Mouse (Mus musculus) limb, embryonic 13.5 days (tissue): ENCODE data around the gene Ddx1. TPM values are rescaled to one million over a fixed set of nuclear protein-coding genes. Genes with fewer than 3 reads are reported as not detected.
A peak's percentile ranks its signal among the peaks of the same experiment; 100 is the strongest.
"Not testable (repeated sequence)": the region's sequence is repeated elsewhere in the genome, so short reads cannot be mapped to it uniquely, and the experiment has no call there.

Experiments used
- ATAC-seq: fragments of 200-750 bp; cut with Nextera tagmentation; 2 replicates; pipeline ENCODE4 v1.8.0; 2017; ENCODE audit warnings: low read depth, moderate number of reproducible peaks, moderate TSS enrichment; ENCODE audit not compliant: low FRiP score
- H3K27ac ChIP-seq: fragments of 300-500 bp; sonication (generic); 2 replicates; pipeline ENCODE4 v1.5.1; 2015; ENCODE audit warnings: inconsistent platforms, mild to moderate bottlenecking, moderate library complexity
- H3K27me3 ChIP-seq: fragments of 300-500 bp; sonication (generic); 2 replicates; pipeline ENCODE4 v1.6.1; 2015; ENCODE audit warnings: mild to moderate bottlenecking, inconsistent platforms
- H3K36me3 ChIP-seq: fragments of 300-500 bp; sonication (generic); 2 replicates; pipeline ENCODE4 v1.6.1; 2015; ENCODE audit warnings: inconsistent platforms, mild to moderate bottlenecking, moderate library complexity
- H3K4me1 ChIP-seq: fragments of 300-500 bp; sonication (generic); 2 replicates; pipeline ENCODE4 v1.6.1; 2015; ENCODE audit warnings: inconsistent platforms
- H3K4me2 ChIP-seq: fragments of 300-500 bp; sonication (generic); replicated peaks from 2 replicates; pipeline ENCODE4 v1.6.1; 2015; ENCODE audit warnings: inconsistent platforms, mild to moderate bottlenecking, moderate library complexity
- H3K4me3 ChIP-seq: fragments of 300-500 bp; sonication (generic); 2 replicates; pipeline ENCODE4 v1.5.1; 2015; ENCODE audit warnings: moderate library complexity, mild to moderate bottlenecking, inconsistent platforms
- H3K9ac ChIP-seq: fragments of 300-500 bp; sonication (generic); 2 replicates; pipeline ENCODE4 v1.6.1; 2015; ENCODE audit warnings: mild to moderate bottlenecking, inconsistent platforms
- H3K9me3 ChIP-seq: fragments of 300-500 bp; sonication (generic); 2 replicates; pipeline ENCODE4 v1.6.1; 2016; ENCODE audit warnings: inconsistent platforms
- WGBS: fragments of 180-500 bp; shearing (Covaris S2); methylation state at CpG from one replicate; pipeline ENCODE4 v1.1.7; 2015; 5-methylcytosine and 5-hydroxymethylcytosine counted together
- polyA plus RNA-seq: library from polyadenylated mRNA; unstranded; fragments of >200 nt; fragmentation: Nextera tagmentation; extraction: Ambion mirVana; gene quantifications from 2 replicates; pipeline ENCODE4 v1.2.1, GENCODE M21; 2015

The Ddx1 gene
- polyA plus RNA-seq, 1 experiment from 2014 or later: 153 TPM

- H3K4me3 ChIP-seq: no peak overlapping the region
- H3K9me3 ChIP-seq: peaks cover 4% of the 10 kb centered on the region; the same call in 1 of the 2 replicates
- 41% methylated on average over 13 of the region's 13 CpGs for WGBS
- ATAC-seq: no peak
- H3K4me1 ChIP-seq: peaks cover 7% of the 10 kb centered on the region
- H3K36me3 ChIP-seq: no peaks in the 10 kb centered on the region
- H3K27me3 ChIP-seq: peaks cover 8% of the 10 kb centered on the region
- no peak overlapping the region for H3K9ac ChIP-seq
- no peak overlapping the region for H3K4me2 ChIP-seq
- H3K27ac ChIP-seq: no peak overlapping the region; the same call in 1 of the 2 replicates
Observed at GRCm38 (mm10) chr12:13199338-13200301, 49.4 kb downstream of the Ddx1 start.

GRCm38 (mm10) chr12:13198157-13198556, 50.9 kb downstream of the Ddx1 start:
- H3K9ac ChIP-seq: no peak overlapping the region
- H3K27ac ChIP-seq: no peak overlapping the region
- no peak for ATAC-seq
- H3K27me3 ChIP-seq: peaks cover 8% of the 10 kb centered on the region
- H3K4me2 ChIP-seq: no peak overlapping the region
- peaks cover 7% of the 10 kb centered on the region for H3K4me1 ChIP-seq
- no peaks in the 10 kb centered on the region for H3K36me3 ChIP-seq
- no peak overlapping the region for H3K4me3 ChIP-seq
- 25% methylated on average over 3 of the region's 3 CpGs for WGBS
- no peaks in the 10 kb centered on the region for H3K9me3 ChIP-seq

GRCm38 (mm10) chr12:13196146-13196545, 52.9 kb downstream of the Ddx1 start:
- no peaks in the 10 kb centered on the region for H3K36me3 ChIP-seq

GRCm38 (mm10) chr12:13195506-13195905, 53.5 kb downstream of the Ddx1 start:
- Histone ChIP-seq H3K36me3 (no peaks in the 10 kb centered on the region), H3K4me2 (no peak overlapping the region), H3K4me3 (no peak overlapping the region), H3K27ac (no peak overlapping the region), H3K9ac (no peak overlapping the region), H3K4me1 (peaks cover 7% of the 10 kb centered on the region), H3K9me3 (no peaks in the 10 kb centered on the region), H3K27me3 (peaks cover 8% of the 10 kb centered on the region)
- no peak for ATAC-seq

More at GRCm38 (mm10) chr12:13196146-13196545, 52.9 kb downstream of the Ddx1 start:
- Histone ChIP-seq H3K27ac (no peak overlapping the region), H3K4me3 (no peak overlapping the region), H3K27me3 (peaks cover 8% of the 10 kb centered on the region), H3K4me1 (peaks cover 7% of the 10 kb centered on the region), H3K4me2 (no peak overlapping the region), H3K9me3 (no peaks in the 10 kb centered on the region), H3K9ac (no peak overlapping the region)
- no peak for ATAC-seq
- 57% methylated on average over 4 of the region's 4 CpGs for WGBS

- Histone ChIP-seq H3K27me3 (peaks cover 8% of the 10 kb centered on the region), H3K27ac (no peak overlapping the region), H3K36me3 (no peaks in the 10 kb centered on the region), H3K4me3 (no peak overlapping the region), H3K9me3 (no peaks in the 10 kb centered on the region), H3K4me1 (peaks cover 23% of the 10 kb centered on the region), H3K4me2 (no peak overlapping the region), H3K9ac (no peak overlapping the region)
- WGBS: 24% methylated on average over 11 of the region's 11 CpGs
- ATAC-seq: no peak
Observed at GRCm38 (mm10) chr12:13188059-13188700, 60.8 kb downstream of the Ddx1 start.

- ATAC-seq: no peak
- Histone ChIP-seq H3K36me3 (no peaks in the 10 kb centered on the region), H3K9ac (no peak overlapping the region), H3K4me3 (no peak overlapping the region), H3K9me3 (no peaks in the 10 kb centered on the region), H3K4me2 (no peak overlapping the region), H3K4me1 (peaks cover 43% of the 10 kb centered on the region), H3K27ac (no peak overlapping the region), H3K27me3 (peaks cover 17% of the 10 kb centered on the region)
- 79% methylated on average over 4 of the region's 4 CpGs for WGBS
Observed at GRCm38 (mm10) chr12:13186209-13186608, 62.8 kb downstream of the Ddx1 start.

GRCm38 (mm10) chr12:13184873-13185361, 64.1 kb downstream of the Ddx1 start:
- H3K4me1 ChIP-seq: peaks cover 56% of the 10 kb centered on the region
- peak; percentile 87 for ATAC-seq
- no peaks in the 10 kb centered on the region for H3K9me3 ChIP-seq
- H3K36me3 ChIP-seq: no peaks in the 10 kb centered on the region
- H3K27ac ChIP-seq: peak overlapping the region; percentile 74; the same call in 1 of the 2 replicates
- H3K4me2 ChIP-seq: peak overlapping the region; percentile 11; the same call in 1 of the 2 replicates
- peaks cover 17% of the 10 kb centered on the region for H3K27me3 ChIP-seq
- no peak overlapping the region for H3K9ac ChIP-seq
- no peak overlapping the region for H3K4me3 ChIP-seq
- WGBS: 13% methylated on average over 11 of the region's 11 CpGs

- Histone ChIP-seq H3K4me2 (peak overlapping the region; percentile 11; the same call in 1 of the 2 replicates), H3K27ac (0 out of 2 replicates have a peak overlapping the region, but pooled peaks have one; percentile 74), H3K27me3 (peaks cover 17% of the 10 kb centered on the region), H3K4me1 (peaks cover 56% of the 10 kb centered on the region)
- not testable (repeated sequence) for H3K9ac ChIP-seq, ATAC-seq, H3K9me3 ChIP-seq, H3K36me3 ChIP-seq, H3K4me3 ChIP-seq
- WGBS: 47% methylated on average over 4 of the region's 4 CpGs
Observed at GRCm38 (mm10) chr12:13184136-13184535, 64.9 kb downstream of the Ddx1 start.

GRCm38 (mm10) chr12:13182220-13182619, 66.8 kb downstream of the Ddx1 start:
- no peak overlapping the region for H3K9ac ChIP-seq
- no peaks in the 10 kb centered on the region for H3K9me3 ChIP-seq
- H3K27me3 ChIP-seq: peaks cover 17% of the 10 kb centered on the region
- WGBS: 56% methylated on average over 8 of the region's 8 CpGs
- no peak overlapping the region; the same call in 1 of the 2 replicates for H3K27ac ChIP-seq
- ATAC-seq: no peak; the same call in 1 of the 2 replicates
- H3K36me3 ChIP-seq: no peaks in the 10 kb centered on the region
- H3K4me2 ChIP-seq: no peak overlapping the region
- H3K4me1 ChIP-seq: peaks cover 56% of the 10 kb centered on the region
- H3K4me3 ChIP-seq: no peak overlapping the region

- Histone ChIP-seq H3K4me2 (no peak overlapping the region), H3K9ac (no peak overlapping the region), H3K36me3 (no peaks in the 10 kb centered on the region), H3K27me3 (peaks cover 16% of the 10 kb centered on the region), H3K27ac (peak overlapping the region; percentile 45; the same call in 1 of the 2 replicates), H3K4me1 (peaks cover 61% of the 10 kb centered on the region), H3K9me3 (no peaks in the 10 kb centered on the region), H3K4me3 (no peak overlapping the region)
- WGBS: 55% methylated on average over 6 of the region's 6 CpGs
- no peak; the same call in 1 of the 2 replicates for ATAC-seq
Observed at GRCm38 (mm10) chr12:13181721-13182120, 67.3 kb downstream of the Ddx1 start.

GRCm38 (mm10) chr12:13180715-13181335, 68.2 kb downstream of the Ddx1 start:
- peak; percentile 33; the same call in 1 of the 2 replicates for ATAC-seq
- Histone ChIP-seq H3K36me3 (no peaks in the 10 kb centered on the region), H3K4me1 (peaks cover 70% of the 10 kb centered on the region), H3K4me2 (no peak overlapping the region), H3K27ac (peak overlapping the region; percentile 65; the same call in 1 of the 2 replicates), H3K9me3 (no peaks in the 10 kb centered on the region), H3K27me3 (peaks cover 15% of the 10 kb centered on the region), H3K9ac (no peak overlapping the region), H3K4me3 (no peak overlapping the region)
- 22% methylated on average over 9 of the region's 9 CpGs for WGBS
